Mouse (Mus musculus) forebrain, embryonic 11.5 days (tissue): ENCODE results near the gene Mypop. TPM values are rescaled to one million over a fixed set of nuclear protein-coding genes. Genes with fewer than 3 reads are reported as not detected.
A peak's percentile ranks its signal among the peaks of the same experiment; 100 is the strongest.

Source experiments
- ATAC-seq: fragments of 200-750 bp; cut with Nextera tagmentation; replicated peaks from 2 replicates; pipeline ENCODE4 v1.8.0; 2017; ENCODE audit warnings: moderate TSS enrichment; ENCODE audit not compliant: low FRiP score
- DNase-seq: peaks from one replicate; pipeline ENCODE4 v3.0.0-alpha.2; 2017; ENCODE audit warnings: low spot score
- H3K27ac ChIP-seq: fragments of 300-500 bp; sonication (generic); 2 replicates; pipeline ENCODE4 v1.5.1; 2014; ENCODE audit warnings: low read depth, low read length
- H3K27me3 ChIP-seq: fragments of 300-500 bp; sonication (generic); 2 replicates; pipeline ENCODE4 v1.6.1; 2014; ENCODE audit warnings: mild to moderate bottlenecking, low read length, mixed read lengths; ENCODE audit not compliant: control insufficient read depth, insufficient read depth
- H3K36me3 ChIP-seq: fragments of 300-500 bp; sonication (generic); 2 replicates; pipeline ENCODE4 v1.6.1; 2014; ENCODE audit warnings: mild to moderate bottlenecking, low read length, moderate library complexity, mixed read lengths; ENCODE audit not compliant: control insufficient read depth, insufficient read depth
- H3K4me1 ChIP-seq: fragments of 300-500 bp; sonication (generic); replicated peaks from 2 replicates; pipeline ENCODE4 v1.6.1; 2014; ENCODE audit warnings: low read length, mixed read lengths; ENCODE audit not compliant: control insufficient read depth, insufficient read depth
- H3K4me2 ChIP-seq: fragments of 300-500 bp; sonication (generic); 2 replicates; pipeline ENCODE4 v1.6.1; 2014; ENCODE audit warnings: low read depth, mild to moderate bottlenecking, low read length, moderate library complexity, mixed read lengths; ENCODE audit not compliant: severe bottlenecking
- H3K4me3 ChIP-seq: fragments of 300-500 bp; sonication (generic); 2 replicates; pipeline ENCODE4 v1.5.1; 2014; ENCODE audit warnings: low read depth, low read length
- H3K9ac ChIP-seq: fragments of 300-500 bp; sonication (generic); 2 replicates; pipeline ENCODE4 v1.6.1; 2014; ENCODE audit warnings: low read length
- H3K9me3 ChIP-seq: fragments of 300-500 bp; sonication (generic); 2 replicates; pipeline ENCODE4 v1.6.1; 2016; ENCODE audit warnings: low read length, mixed read lengths; ENCODE audit not compliant: control insufficient read depth
- WGBS: fragments of 180-500 bp; shearing (Covaris S2); extraction: QIAGEN DNeasy Blood & Tissue Kit; methylation state at CpG from one replicate; pipeline ENCODE4 v1.1.7; 2014; 5-methylcytosine and 5-hydroxymethylcytosine counted together
- polyA plus RNA-seq: library from polyadenylated mRNA; unstranded; fragments of >200 nt; fragmentation: Nextera tagmentation; extraction: Ambion mirVana; gene quantifications from 2 replicates; pipeline ENCODE4 v1.2.1, GENCODE M21; 2014

Gene Mypop
- polyA plus RNA-seq, 1 experiment from 2014 or later, result 4.7 TPM

- no peak for ATAC-seq
- no peak overlapping the region for H3K4me2 ChIP-seq
- no peak overlapping the region for H3K9ac ChIP-seq
- no peaks in the 10 kb centered on the region for H3K9me3 ChIP-seq
- no peak overlapping the region for H3K4me3 ChIP-seq
- no peak overlapping the region for H3K27ac ChIP-seq
- WGBS, result 88% methylated on average over 4 of the region's 4 CpGs
- H3K27me3 ChIP-seq, result peaks cover under 1% of the 10 kb centered on the region; the same call in 1 of the 2 replicates
- DNase-seq, result no peak
- no peaks in the 10 kb centered on the region for H3K36me3 ChIP-seq
- peaks cover 3% of the 10 kb centered on the region; the same call in 1 of the 2 replicates for H3K4me1 ChIP-seq
Measured at GRCm38 (mm10) chr7:19016042-19016441, 25.0 kb downstream of the Mypop start.

- no peak overlapping the region for H3K27ac ChIP-seq
- no peak overlapping the region for H3K9ac ChIP-seq
- 89% methylated on average over 7 of the region's 7 CpGs for WGBS
- H3K4me1 ChIP-seq, result no peaks in the 10 kb centered on the region
- H3K36me3 ChIP-seq, result no peaks in the 10 kb centered on the region
- no peak overlapping the region for H3K4me3 ChIP-seq
- H3K27me3 ChIP-seq, result peaks cover 13% of the 10 kb centered on the region
- H3K9me3 ChIP-seq, result no peaks in the 10 kb centered on the region
- H3K4me2 ChIP-seq, result no peak overlapping the region
- DNase-seq (no peak), ATAC-seq (no peak)
Measured at GRCm38 (mm10) chr7:19017909-19018308, 26.9 kb downstream of the Mypop start.

GRCm38 (mm10) chr7:19021048-19021447, 30.0 kb downstream of the Mypop start:
- Histone ChIP-seq H3K27ac (no peak overlapping the region), H3K27me3 (peaks cover 22% of the 10 kb centered on the region), H3K9me3 (no peaks in the 10 kb centered on the region), H3K36me3 (no peaks in the 10 kb centered on the region), H3K4me1 (0 out of 2 replicates have a peak, but pooled peaks cover 2% of the 10 kb centered on the region), H3K9ac (no peak overlapping the region), H3K4me2 (no peak overlapping the region), H3K4me3 (no peak overlapping the region)
- ATAC-seq (no peak), DNase-seq (no peak)
- WGBS, result 27% methylated on average over 8 of the region's 8 CpGs

DNA sequence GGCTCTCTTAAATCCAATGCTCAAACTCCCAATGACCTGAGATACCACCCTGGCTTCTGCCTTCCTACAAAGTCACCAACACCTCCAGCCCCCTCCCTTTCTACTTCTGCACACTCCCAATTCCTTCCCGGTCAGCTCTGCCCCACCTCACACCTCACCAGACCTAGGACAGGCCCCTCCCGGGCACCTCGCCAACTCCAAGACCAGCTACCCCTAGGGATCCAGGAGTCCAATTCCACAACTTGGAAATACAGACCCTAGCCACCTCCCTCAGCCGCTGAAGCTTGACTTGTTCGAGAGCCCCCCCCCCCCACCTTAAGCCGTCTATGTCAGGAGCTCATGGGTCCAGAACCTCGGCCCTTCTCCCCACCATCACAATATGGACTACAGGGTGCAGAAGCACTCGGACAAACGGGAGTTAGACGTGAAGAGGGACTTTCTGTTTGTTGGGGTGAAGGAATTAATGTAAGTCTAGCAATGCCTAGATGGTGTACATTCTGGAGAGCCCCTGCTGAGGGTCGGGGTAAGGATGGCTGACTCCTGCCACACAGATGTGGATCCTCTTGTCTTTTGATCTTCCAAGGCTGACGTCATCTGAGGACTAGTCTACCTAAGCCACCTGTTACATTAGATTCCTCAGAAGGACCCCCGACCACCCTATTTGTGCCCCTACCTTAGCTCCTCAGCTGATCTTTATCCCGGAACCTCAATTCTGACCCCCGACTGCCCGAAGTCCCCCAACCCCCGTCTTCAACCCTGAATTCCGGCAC, 31.3 kb downstream of the Mypop start:
- H3K4me2 ChIP-seq, result no peak overlapping the region
- H3K27ac ChIP-seq, result no peak overlapping the region
- H3K36me3 ChIP-seq, result no peaks in the 10 kb centered on the region; the same call in 1 of the 2 replicates
- H3K9ac ChIP-seq, result no peak overlapping the region
- H3K27me3 ChIP-seq, result peaks cover 22% of the 10 kb centered on the region
- H3K9me3 ChIP-seq, result no peaks in the 10 kb centered on the region
- H3K4me1 ChIP-seq, result 0 out of 2 replicates have a peak, but pooled peaks cover 2% of the 10 kb centered on the region
- DNase-seq (no peak), ATAC-seq (no peak)
- WGBS, result 68% methylated on average over 18 of the region's 18 CpGs
- no peak overlapping the region for H3K4me3 ChIP-seq

- WGBS, result 4% methylated on average over 30 of the region's 30 CpGs
- DNase-seq, result peak; percentile 61
Measured at GRCm38 (mm10) chr7:19023357-19023814, 32.3 kb downstream of the Mypop start, which contains the start of gene Foxa3. TSS of gene Foxa3 (minus strand) at chr7:19023538.

GRCm38 (mm10) chr7:19024096-19024506, 33.1 kb downstream of the Mypop start, which contains the start of gene Sympk:
TSS of gene Sympk (plus strand) at chr7:19024377.
- H3K36me3 ChIP-seq, result no peaks in the 10 kb centered on the region; the same call in 1 of the 2 replicates
- ATAC-seq (peak; percentile 95), DNase-seq (peak; percentile 96)
- peak within 1 kb of the TSS; percentile 92 for H3K9ac ChIP-seq
- under 1% methylated on average over 50 of the region's 50 CpGs for WGBS
- H3K4me2 ChIP-seq, result peak within 1 kb of the TSS; percentile 62
- peak within 1 kb of the TSS; percentile 86 for H3K4me3 ChIP-seq
- H3K4me1 ChIP-seq, result 0 out of 2 replicates have a peak, but pooled peaks cover 2% of the 10 kb centered on the region
- H3K27ac ChIP-seq, result no peak within 1 kb of the TSS
- H3K9me3 ChIP-seq, result no peaks in the 10 kb centered on the region
- peaks cover 22% of the 10 kb centered on the region for H3K27me3 ChIP-seq

More at GRCm38 (mm10) chr7:19023357-19023814, 32.3 kb downstream of the Mypop start, which contains the start of gene Foxa3:
- Histone ChIP-seq H3K27me3 (peaks cover 22% of the 10 kb centered on the region), H3K4me1 (0 out of 2 replicates have a peak, but pooled peaks cover 2% of the 10 kb centered on the region), H3K9me3 (no peaks in the 10 kb centered on the region), H3K36me3 (no peaks in the 10 kb centered on the region; the same call in 1 of the 2 replicates), H3K9ac (peak within 1 kb of the TSS; percentile 92), H3K4me3 (peak within 1 kb of the TSS; percentile 86), H3K27ac (no peak within 1 kb of the TSS), H3K4me2 (peak within 1 kb of the TSS; percentile 62; the same call in 1 of the 2 replicates)
- ATAC-seq, result peak; percentile 20

GRCm38 (mm10) chr7:19024581-19025255, 33.7 kb downstream of the Mypop start:
- Histone ChIP-seq H3K9me3 (no peaks in the 10 kb centered on the region), H3K27me3 (peaks cover 22% of the 10 kb centered on the region), H3K4me2 (peak overlapping the region; percentile 62), H3K27ac (no peak overlapping the region), H3K4me1 (0 out of 2 replicates have a peak, but pooled peaks cover 2% of the 10 kb centered on the region), H3K36me3 (peaks cover 1% of the 10 kb centered on the region; the same call in 1 of the 2 replicates), H3K9ac (peak overlapping the region; percentile 92), H3K4me3 (peak overlapping the region; percentile 86)
- ATAC-seq (peak; percentile 74), DNase-seq (peak; percentile 70)
- WGBS, result 3% methylated on average over 28 of the region's 36 CpGs

- H3K4me2 ChIP-seq, result no peak overlapping the region
- peaks cover 7% of the 10 kb centered on the region for H3K27me3 ChIP-seq
- H3K4me3 ChIP-seq, result no peak overlapping the region
- ATAC-seq, result no peak
- no peaks in the 10 kb centered on the region for H3K9me3 ChIP-seq
- H3K27ac ChIP-seq, result no peak overlapping the region
- H3K4me1 ChIP-seq, result 0 out of 2 replicates have a peak, but pooled peaks cover 2% of the 10 kb centered on the region
- peaks cover 14% of the 10 kb centered on the region; the same call in 1 of the 2 replicates for H3K36me3 ChIP-seq
- no peak for DNase-seq
- H3K9ac ChIP-seq, result no peak overlapping the region
Measured at GRCm38 (mm10) chr7:19028067-19028466, 37.0 kb downstream of the Mypop start.
